Mouse (Mus musculus) NIH3T3 (cell line): ENCODE measurements around the gene Tuba1c.
"Not testable (repeated sequence)": the region's sequence is repeated elsewhere in the genome, so short reads cannot be mapped to it uniquely, and the experiment has no call there.

ENCODE experiments used
- DNase-seq: peaks from one replicate; pipeline ENCODE4 v3.0.0-alpha.2; 2012; ENCODE audit warnings: low read depth

Tuba1c gene

GRCm38 (mm10) chr15:99030585-99031387 lies 1.1 kb downstream of the Tuba1c start:
- DNase-seq: peak; percentile 80

GRCm38 (mm10) chr15:99031388-99031675 lies 1.6 kb downstream of the Tuba1c start:
- DNase-seq: no peak

- DNase-seq: peak; percentile 69
Measured at GRCm38 (mm10) chr15:99032041-99032725, 2.5 kb downstream of the Tuba1c start.

GRCm38 (mm10) chr15:99032726-99033250 lies 3.1 kb downstream of the Tuba1c start:
- no peak for DNase-seq

- peak; percentile 71 for DNase-seq
Measured at GRCm38 (mm10) chr15:99033498-99034270, 4.0 kb downstream of the Tuba1c start.

GRCm38 (mm10) chr15:99035431-99035830 lies 5.7 kb downstream of the Tuba1c start:
- DNase-seq: no peak

- no peak for DNase-seq
Measured at GRCm38 (mm10) chr15:99036249-99036905, 6.7 kb downstream of the Tuba1c start.

GRCm38 (mm10) chr15:99038025-99038424 lies 8.3 kb downstream of the Tuba1c start:
- DNase-seq: no peak

GRCm38 (mm10) chr15:99038797-99039196 lies 9.1 kb downstream of the Tuba1c start:
- no peak for DNase-seq

GRCm38 (mm10) chr15:99039306-99039705 lies 9.6 kb downstream of the Tuba1c start:
- DNase-seq: no peak

GRCm38 (mm10) chr15:99039996-99040919 lies 10.6 kb downstream of the Tuba1c start:
- no peak for DNase-seq

- DNase-seq: no peak
Measured at GRCm38 (mm10) chr15:99040920-99041856, 11.5 kb downstream of the Tuba1c start.

GRCm38 (mm10) chr15:99042334-99042733 lies 12.6 kb downstream of the Tuba1c start:
- DNase-seq: no peak

- peak; percentile 28 for DNase-seq
Measured at GRCm38 (mm10) chr15:99044854-99045253, 15.2 kb downstream of the Tuba1c start.

- DNase-seq: not testable (repeated sequence)
Measured at GRCm38 (mm10) chr15:99045734-99046133, 16.0 kb downstream of the Tuba1c start.

GRCm38 (mm10) chr15:99049473-99050253 lies 20.0 kb downstream of the Tuba1c start:
- peak; percentile 82 for DNase-seq

- DNase-seq: peak; percentile 66
Measured at GRCm38 (mm10) chr15:99053373-99053772, 23.7 kb downstream of the Tuba1c start.

GRCm38 (mm10) chr15:99055040-99055439 lies 25.3 kb downstream of the Tuba1c start, which contains the start of gene Prph:
Gene Prph (plus strand): TSS chr15:99055174.
- no peak for DNase-seq

GRCm38 (mm10) chr15:99055511-99055961 lies 25.8 kb downstream of the Tuba1c start:
- DNase-seq: no peak
